Mouse (Mus musculus): ENCODE measurements around the gene Iqschfp.

Iqschfp gene

GRCm38 (mm10) chr3:67892026-67892705, at the start of gene Iqschfp, which contains the start of gene Iqcj:
Gene Iqschfp (plus strand): TSS chr3:67892232.
Gene Iqcj (plus strand): TSS chr3:67892220.
- no peak for DNase-seq

GRCm38 (mm10) chr3:67852397-67852796, 39.6 kb upstream of the Iqschfp start:
- no peak for DNase-seq

GRCm38 (mm10) chr3:67861524-67861923, 30.5 kb upstream of the Iqschfp start:
- DNase-seq, result no peak

- no peak for DNase-seq
These were observed 24.5 kb upstream of the Iqschfp start for GRCm38 (mm10) chr3:67867420-67868065.

GRCm38 (mm10) chr3:67869424-67869823, 22.6 kb upstream of the Iqschfp start:
- no peak for DNase-seq

DNA sequence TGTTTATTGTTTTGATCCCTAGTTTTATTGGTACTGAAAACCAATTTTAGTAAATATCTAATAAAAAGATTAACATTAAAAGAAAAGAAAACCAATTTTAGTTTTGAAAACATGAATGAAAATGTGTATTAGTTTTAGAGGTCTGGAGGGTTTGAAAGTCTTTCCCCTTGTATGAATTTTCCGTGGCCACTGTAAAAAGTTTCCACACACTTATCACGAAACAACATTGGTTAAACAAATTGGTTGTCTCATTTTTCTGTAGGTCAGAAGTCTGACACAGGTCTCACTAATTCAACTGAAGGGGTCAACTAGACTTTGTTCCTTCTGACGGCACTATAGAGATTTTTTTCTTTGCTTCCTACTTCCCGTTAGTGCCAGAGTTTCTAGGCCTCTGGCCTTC, 14.8 kb upstream of the Iqschfp start:
- no peak for DNase-seq

GRCm38 (mm10) chr3:67884335-67884734, 7.7 kb upstream of the Iqschfp start:
- DNase-seq, result no peak

- no peak for DNase-seq
These were observed 5.9 kb upstream of the Iqschfp start for GRCm38 (mm10) chr3:67886176-67886575.

DNA sequence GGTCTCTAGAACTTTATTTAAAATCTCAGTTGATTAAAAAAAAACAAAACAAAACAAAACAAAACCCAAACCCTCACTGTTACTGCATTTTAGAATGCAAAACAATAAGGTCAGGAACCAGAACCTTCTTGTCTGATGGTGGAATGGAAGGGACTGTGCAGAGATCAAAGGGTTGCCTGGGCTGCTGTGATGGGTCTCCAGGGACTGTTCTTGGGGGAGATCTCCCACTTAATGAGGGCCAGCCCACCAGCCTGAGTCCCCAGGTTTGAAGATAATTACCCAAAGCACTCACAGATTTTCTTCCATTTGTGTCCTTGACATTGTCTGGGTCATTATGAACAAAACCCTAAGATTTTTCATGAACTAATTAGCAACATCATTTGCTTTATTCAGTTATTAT, 4.8 kb upstream of the Iqschfp start:
- DNase-seq, result no peak

DNA sequence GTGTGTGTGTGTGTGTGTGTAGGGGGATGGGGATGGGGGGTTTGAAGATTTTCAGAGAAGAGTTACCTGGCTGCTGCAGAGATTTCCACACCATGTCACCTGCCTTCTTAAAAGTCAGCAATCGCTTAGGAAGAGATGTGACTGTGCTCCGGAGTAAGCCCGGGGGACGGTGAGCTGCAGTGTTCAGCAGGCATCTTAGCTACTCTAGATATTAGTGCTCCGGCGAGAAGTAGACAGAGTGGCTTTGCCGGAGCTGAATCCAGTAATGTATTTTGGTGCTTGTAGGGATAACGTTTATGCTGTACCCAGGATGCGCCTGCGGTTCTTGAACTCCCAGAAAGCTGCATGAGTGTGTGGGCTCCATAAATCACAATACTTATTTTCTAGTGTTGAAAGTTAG, 736 bp downstream of the Iqschfp start:
- DNase-seq, result no peak

DNA sequence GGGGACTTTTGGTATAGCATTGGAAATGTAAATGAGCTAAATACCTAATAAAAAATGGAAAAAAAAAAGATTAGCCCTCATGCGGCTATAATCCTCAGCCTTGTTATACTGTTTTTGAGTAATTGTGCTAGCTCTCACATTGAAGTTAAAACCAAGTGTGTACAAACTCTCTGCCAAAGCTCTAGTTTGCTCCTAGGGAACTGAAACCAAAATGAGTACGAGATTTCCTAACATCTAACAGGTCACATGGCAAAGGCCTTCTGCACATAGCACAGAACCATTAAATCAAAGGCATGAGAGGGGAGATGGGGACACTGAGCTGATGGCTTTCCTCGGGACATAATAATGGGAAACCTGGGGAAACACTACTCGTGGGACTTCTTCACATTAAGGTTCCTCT, 10.5 kb downstream of the Iqschfp start:
- DNase-seq, result no peak

- no peak for DNase-seq
These were observed 16.6 kb downstream of the Iqschfp start for GRCm38 (mm10) chr3:67908586-67908985.

DNA sequence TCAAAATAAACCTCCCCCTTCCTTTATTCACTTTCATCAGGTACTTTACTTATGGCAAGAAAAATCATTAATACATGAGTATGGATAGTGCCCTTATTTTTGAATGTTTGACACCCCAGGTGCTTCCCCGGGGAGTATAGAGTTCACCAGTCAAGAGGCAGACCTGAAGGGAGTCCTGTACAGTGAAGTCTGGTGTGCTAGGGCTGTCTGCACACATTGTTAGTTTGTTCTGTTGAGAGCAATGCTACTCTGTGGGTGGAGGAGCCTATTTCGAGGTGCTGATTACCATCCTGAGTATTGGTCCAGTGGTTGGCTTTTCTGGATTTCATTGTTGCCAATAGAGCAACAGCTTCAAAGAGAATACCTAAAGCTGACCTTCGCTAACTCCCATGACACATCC, 26.1 kb downstream of the Iqschfp start:
- no peak for DNase-seq

- DNase-seq, result no peak
These were observed 26.7 kb downstream of the Iqschfp start for GRCm38 (mm10) chr3:67918634-67919259.

GRCm38 (mm10) chr3:67923095-67923494, 31.1 kb downstream of the Iqschfp start:
- DNase-seq, result no peak

DNA sequence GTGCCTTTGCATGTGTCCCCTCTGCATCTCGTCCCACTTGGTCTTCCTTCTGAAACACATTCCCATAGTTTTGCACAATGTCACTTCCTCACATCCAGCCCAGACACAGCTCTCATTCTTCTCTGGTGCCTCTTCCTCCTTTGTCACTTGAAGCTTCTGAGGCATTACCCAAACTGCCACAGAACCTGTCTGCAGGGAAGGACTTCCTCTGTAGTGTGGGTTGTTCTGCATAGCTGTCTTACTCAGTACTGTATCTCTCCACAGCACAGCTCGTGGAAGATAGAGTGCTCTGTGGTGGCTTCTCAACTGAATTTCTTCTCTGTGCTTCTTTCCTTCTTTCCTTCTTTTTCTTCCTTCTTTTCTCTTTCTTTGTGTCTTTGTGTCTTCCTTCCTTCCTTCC, 33.4 kb downstream of the Iqschfp start:
- no peak for DNase-seq

DNA sequence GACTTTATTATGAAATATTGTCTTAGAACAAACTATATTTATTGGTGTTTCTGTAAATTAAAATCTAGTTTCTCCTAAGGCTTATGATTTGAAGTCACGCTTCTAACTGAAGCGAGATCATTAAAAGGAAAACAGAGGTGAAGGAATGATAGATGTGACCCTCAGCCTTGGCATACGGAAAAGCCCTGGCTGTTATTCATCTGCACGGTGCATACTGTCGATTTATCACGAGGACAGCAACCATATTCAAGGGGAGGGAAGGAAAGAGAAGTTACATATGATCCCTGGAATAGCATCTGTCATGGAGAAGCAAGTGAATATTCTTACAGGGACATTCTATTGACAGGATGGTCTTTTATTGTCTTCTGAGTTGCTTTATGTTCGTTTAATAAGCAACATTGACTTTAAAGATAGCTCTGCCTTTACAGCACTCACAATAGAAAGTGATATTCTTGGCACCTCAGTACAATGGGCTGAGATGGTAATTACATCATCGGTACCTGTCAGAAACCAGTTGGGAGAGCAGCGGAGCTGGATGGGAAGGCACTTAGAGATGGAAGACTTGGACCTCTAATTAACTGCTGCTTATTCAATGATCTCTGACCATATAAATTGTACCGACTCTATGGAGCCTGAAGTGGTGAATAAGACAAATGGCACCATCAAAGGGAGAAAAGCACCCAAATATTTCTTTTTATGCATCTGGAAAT, 38.5 kb downstream of the Iqschfp start:
- DNase-seq, result no peak

- no peak for DNase-seq
These were observed 39.1 kb downstream of the Iqschfp start for GRCm38 (mm10) chr3:67931181-67931580.

- peak; percentile 4 for DNase-seq
These were observed 39.9 kb downstream of the Iqschfp start for GRCm38 (mm10) chr3:67931914-67932313.

GRCm38 (mm10) chr3:67935829-67936228, 43.8 kb downstream of the Iqschfp start:
- DNase-seq, result no peak

DNA sequence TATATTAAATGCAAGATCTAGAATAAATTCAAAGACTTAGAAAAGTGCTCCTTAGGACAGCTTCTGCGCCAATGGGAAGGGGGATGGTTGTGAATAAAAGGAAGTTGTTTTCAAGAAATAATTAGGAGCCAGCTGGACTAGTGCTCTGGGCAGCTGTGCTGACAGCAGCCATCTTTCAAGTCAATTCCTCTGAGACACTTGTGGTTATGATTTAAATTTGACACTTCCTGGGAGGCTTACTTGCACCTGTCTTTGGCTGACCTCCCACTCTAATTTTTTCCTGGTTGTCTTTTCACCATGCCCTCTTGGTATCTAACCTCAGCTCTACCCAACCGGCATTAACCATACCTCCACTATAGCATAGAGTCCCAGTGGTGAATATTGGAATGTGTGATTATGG, 55.0 kb downstream of the Iqschfp start:
- DNase-seq, result no peak

DNA sequence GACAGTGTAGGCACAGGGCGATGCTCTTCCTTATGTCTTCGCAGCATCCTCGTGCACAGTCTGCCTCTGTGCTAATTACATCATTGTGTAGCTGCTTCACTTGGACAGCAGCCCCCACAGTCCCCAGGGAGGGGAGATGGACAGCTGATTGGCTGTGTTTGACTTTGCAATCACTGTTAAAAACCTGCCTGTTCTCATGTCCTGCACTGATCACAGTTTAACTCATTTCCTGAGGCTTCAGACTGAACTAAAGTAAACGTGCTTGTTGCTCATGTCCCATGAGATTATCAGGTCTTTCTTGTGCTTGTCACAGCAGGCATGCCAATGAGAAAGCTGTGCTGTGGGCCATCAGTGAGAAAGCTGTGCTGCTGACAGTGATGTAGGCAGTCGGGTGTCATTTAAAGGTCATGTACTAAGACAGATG, 60.5 kb downstream of the Iqschfp start:
- no peak for DNase-seq

- peak; percentile 30 for DNase-seq
These were observed 62.5 kb downstream of the Iqschfp start for GRCm38 (mm10) chr3:67954459-67955065.
